Comparison of ENCODE assay signal across 14 mouse cellular contexts in genomic region chr3:151383326-151384019, GRCm38 (mm10). TPM values are rescaled to one million over a fixed set of nuclear protein-coding genes. Genes with fewer than 3 reads are reported as not detected.
DNase-seq lines count a peak whose midpoint lies in the region; ATAC-seq lines count a peak whose summit lies in the region.
"Had no signal": no experiment of that assay in that cellular context is flagged by ENCODE, and none has a peak within 500 bp of the region (broad histone marks: within the 10 kb centered on the region; RNA-seq: fewer than 3 reads in every experiment).

No protein-coding gene starts in this region.

- H3K9me3 ChIP-seq in forebrain, embryonic 10.5 days, result no peaks in the 10 kb centered on the region
- no peaks in the 10 kb centered on the region for H3K9me3 ChIP-seq in liver, embryonic 12.5 days (replicated peaks)
- H3K9me3 ChIP-seq: forebrain, embryonic 12.5 days; liver, embryonic 15.5 days had no signal

- no peak overlapping the region for H3K27ac ChIP-seq in forebrain, embryonic 10.5 days
- no peak overlapping the region for H3K27ac ChIP-seq in liver, embryonic 12.5 days
- H3K27ac ChIP-seq: forebrain, embryonic 12.5 days; liver, embryonic 15.5 days had no signal

- no peaks in the 10 kb centered on the region for H3K27me3 ChIP-seq in forebrain, embryonic 10.5 days (ENCODE audit: poor library complexity, severe bottlenecking)
- no peaks in the 10 kb centered on the region for H3K27me3 ChIP-seq in liver, embryonic 12.5 days (replicated peaks)
- H3K27me3 ChIP-seq: forebrain, embryonic 12.5 days; liver, embryonic 15.5 days had no signal

- no peaks in the 10 kb centered on the region for H3K36me3 ChIP-seq in forebrain, embryonic 10.5 days (replicated peaks)
- no peaks in the 10 kb centered on the region for H3K36me3 ChIP-seq in liver, embryonic 12.5 days
- H3K36me3 ChIP-seq: forebrain, embryonic 12.5 days; liver, embryonic 15.5 days had no signal

- H3K4me3 ChIP-seq in forebrain, embryonic 10.5 days, result no peak overlapping the region
- no peak overlapping the region for H3K4me3 ChIP-seq in liver, embryonic 12.5 days
- H3K4me3 ChIP-seq: forebrain, embryonic 12.5 days; liver, embryonic 15.5 days had no signal

- peak; percentile 60 for ATAC-seq in megakaryocyte, adult 5-6 weeks (ENCODE audit: poor library complexity, severe bottlenecking)
- ATAC-seq in liver, embryonic 12.5 days, result no peak
- ATAC-seq: hindbrain, embryonic 16.5 days had no signal

- no peak overlapping the region for H3K4me2 ChIP-seq in liver, embryonic 12.5 days
- H3K4me2 ChIP-seq: forebrain, embryonic 12.5 days; liver, embryonic 15.5 days had no signal

- H3K9ac ChIP-seq in liver, embryonic 12.5 days, result no peak overlapping the region
- H3K9ac ChIP-seq: forebrain, embryonic 12.5 days; liver, embryonic 15.5 days had no signal

- 81% methylated on average over 5 of the region's 5 CpGs for WGBS in forebrain, embryonic 10.5 days
- 20% methylated on average over 5 of the region's 5 CpGs for WGBS in liver, embryonic 12.5 days (ENCODE audit: insufficient replicate concordance)

- H3K4me1 ChIP-seq in forebrain, embryonic 10.5 days, result no peaks in the 10 kb centered on the region
- no peaks in the 10 kb centered on the region for H3K4me1 ChIP-seq in liver, embryonic 12.5 days
- H3K4me1 ChIP-seq: forebrain, embryonic 12.5 days; liver, embryonic 15.5 days had no signal

- DNase-seq in heart, adult 11 months, result peak; percentile 90
- DNase-seq in heart, postnatal 4 days, result no peak
- peak; percentile 63 for DNase-seq in MEL-GATA-1-ER (ENCODE audit: extremely low read depth, low read depth)
- DNase-seq in kidney, adult 18-20 months, result peak; percentile 17
- DNase-seq in layer of hippocampus, postnatal 10 days (ENCODE audit: low spot score in 2 of 2), result no peak
- DNase-seq in forebrain, embryonic 10.5 days (ENCODE audit: extremely low spot score, low spot score), result no peak
- DNase-seq: cerebellum, adult 9-11 months; left cerebral cortex, postnatal 4 days; thymus, postnatal 14 days had no signal

RNA-seq across cellular contexts. Expression of gene Adgrl4, which starts 54.2 kb away (rescaled TPM):
- total RNA-seq in heart, postnatal 4 days (2021), result 10 to 100 TPM; 54.1 to 57.3 TPM
- 14.7 and 20.0 TPM in 2 replicates for total RNA-seq in megakaryocyte, adult 5-6 weeks (2015)
- total RNA-seq in megakaryocyte, adult 5-6 weeks (2017), result 6.6 and 8.6 TPM in 2 replicates
- total RNA-seq in layer of hippocampus, postnatal 10 days (2021), result 10 to 100 TPM; 25.3 to 31.8 TPM
- 4.1 and 4.8 TPM in 2 replicates for polyA plus RNA-seq in forebrain, embryonic 10.5 days (2016; fragmentation: Nextera tagmentation; extraction: Ambion mirVana)
- polyA plus RNA-seq in liver, embryonic 12.5 days (2016; fragmentation: Nextera tagmentation; extraction: Ambion mirVana), result 10.8 and 11.1 TPM in 2 replicates

Comparison
In these comparisons a context has a peak if more than half of its experiments do, and no peak if none do; other contexts are left out.
1. DNase-seq: peak in heart, adult 11 months (single experiment), MEL-GATA-1-ER (single experiment) and kidney, adult 18-20 months (single experiment); none in heart, postnatal 4 days (single experiment), layer of hippocampus, postnatal 10 days (0 of 2) and forebrain, embryonic 10.5 days (single experiment).